Mouse (Mus musculus) limb, embryonic 10.5 days (tissue): ENCODE measurements around the gene Aldh1a2. TPM values are rescaled to one million over a fixed set of nuclear protein-coding genes. Genes with fewer than 3 reads are reported as not detected.

ENCODE experiments used
- DNase-seq: peaks from one replicate; pipeline ENCODE4 v3.0.0-alpha.2; 2017; ENCODE audit warnings: low spot score
- H3K27ac ChIP-seq: fragments of 300-500 bp; sonication (generic); 2 replicates; pipeline ENCODE4 v1.5.1; 2016; ENCODE audit warnings: mild to moderate bottlenecking
- H3K27me3 ChIP-seq: fragments of 300-500 bp; sonication (generic); 2 replicates; pipeline ENCODE4 v1.6.1; 2016; ENCODE audit warnings: low read depth, mild to moderate bottlenecking; ENCODE audit not compliant: poor library complexity, severe bottlenecking
- H3K36me3 ChIP-seq: fragments of 300-500 bp; sonication (generic); 2 replicates; pipeline ENCODE4 v1.6.1; 2016; ENCODE audit warnings: mild to moderate bottlenecking, moderate library complexity
- H3K4me1 ChIP-seq: fragments of 300-500 bp; sonication (generic); 2 replicates; pipeline ENCODE4 v1.6.1; 2016
- H3K4me3 ChIP-seq: fragments of 300-500 bp; sonication (generic); 2 replicates; pipeline ENCODE4 v1.5.1; 2016; ENCODE audit warnings: mild to moderate bottlenecking, moderate library complexity
- H3K9me3 ChIP-seq: fragments of 300-500 bp; sonication (generic); replicated peaks from 2 replicates; pipeline ENCODE4 v1.6.1; 2016; ENCODE audit warnings: mild to moderate bottlenecking
- WGBS: fragments of 180-500 bp; shearing (Covaris S2); methylation state at CpG from one replicate; pipeline ENCODE4 v1.1.7; 2016; 5-methylcytosine and 5-hydroxymethylcytosine counted together
- polyA plus RNA-seq: library from polyadenylated mRNA; unstranded; fragments of >200 nt; fragmentation: Nextera tagmentation; extraction: Ambion mirVana; gene quantifications from 2 replicates; pipeline ENCODE4 v1.2.1, GENCODE M21; 2016

Aldh1a2 gene
- polyA plus RNA-seq, 1 experiment from 2014 or later = 23.7 TPM

- WGBS = 95% methylated on average over 4 of the region's 4 CpGs
- Histone ChIP-seq H3K36me3 (no peaks in the 10 kb centered on the region), H3K4me3 (no peak overlapping the region), H3K4me1 (peaks cover 7% of the 10 kb centered on the region), H3K9me3 (no peaks in the 10 kb centered on the region), H3K27ac (no peak overlapping the region), H3K27me3 (no peaks in the 10 kb centered on the region)
- no peak for DNase-seq
These were observed 63.2 kb downstream of the Aldh1a2 start for GRCm38 (mm10) chr9:71278741-71279140.

- WGBS = 90% methylated on average over 7 of the region's 7 CpGs
- Histone ChIP-seq H3K4me1 (peaks cover 4% of the 10 kb centered on the region; the same call in 1 of the 2 replicates), H3K4me3 (no peak overlapping the region), H3K36me3 (no peaks in the 10 kb centered on the region), H3K27me3 (no peaks in the 10 kb centered on the region; the same call in 1 of the 2 replicates), H3K27ac (no peak overlapping the region), H3K9me3 (no peaks in the 10 kb centered on the region)
- DNase-seq = no peak
These were observed 67.6 kb downstream of the Aldh1a2 start for GRCm38 (mm10) chr9:71283156-71283555.

- no peak for DNase-seq
- Histone ChIP-seq H3K27ac (no peak overlapping the region), H3K4me1 (peaks cover 4% of the 10 kb centered on the region; the same call in 1 of the 2 replicates), H3K4me3 (no peak overlapping the region), H3K9me3 (no peaks in the 10 kb centered on the region), H3K27me3 (no peaks in the 10 kb centered on the region; the same call in 1 of the 2 replicates), H3K36me3 (no peaks in the 10 kb centered on the region)
- 91% methylated on average over 3 of the region's 3 CpGs for WGBS
These were observed 69.6 kb downstream of the Aldh1a2 start for GRCm38 (mm10) chr9:71285231-71285630.

GRCm38 (mm10) chr9:71286420-71286819 lies 70.8 kb downstream of the Aldh1a2 start:
- no peaks in the 10 kb centered on the region for H3K9me3 ChIP-seq
- no peak overlapping the region for H3K4me3 ChIP-seq
- no peaks in the 10 kb centered on the region for H3K36me3 ChIP-seq
- no peak for DNase-seq
- no peak overlapping the region for H3K27ac ChIP-seq
- WGBS = 92% methylated on average over 9 of the region's 9 CpGs
- H3K27me3 ChIP-seq = no peaks in the 10 kb centered on the region; the same call in 1 of the 2 replicates
- H3K4me1 ChIP-seq = peaks cover 4% of the 10 kb centered on the region; the same call in 1 of the 2 replicates

- Histone ChIP-seq H3K4me1 (peaks cover 4% of the 10 kb centered on the region; the same call in 1 of the 2 replicates), H3K9me3 (no peaks in the 10 kb centered on the region), H3K27me3 (peaks cover 10% of the 10 kb centered on the region; the same call in 1 of the 2 replicates), H3K27ac (no peak overlapping the region), H3K36me3 (no peaks in the 10 kb centered on the region), H3K4me3 (no peak overlapping the region)
- no peak for DNase-seq
- WGBS = 80% methylated on average over 6 of the region's 6 CpGs
These were observed 73.1 kb downstream of the Aldh1a2 start for GRCm38 (mm10) chr9:71288738-71289137.

GRCm38 (mm10) chr9:71289810-71290209 lies 74.2 kb downstream of the Aldh1a2 start:
- H3K27ac ChIP-seq = no peak overlapping the region
- H3K36me3 ChIP-seq = no peaks in the 10 kb centered on the region
- H3K27me3 ChIP-seq = peaks cover 16% of the 10 kb centered on the region; the same call in 1 of the 2 replicates
- H3K4me3 ChIP-seq = no peak overlapping the region
- H3K9me3 ChIP-seq = no peaks in the 10 kb centered on the region
- no peak for DNase-seq
- H3K4me1 ChIP-seq = peaks cover 4% of the 10 kb centered on the region; the same call in 1 of the 2 replicates
- 88% methylated on average over 3 of the region's 3 CpGs for WGBS

- H3K27ac ChIP-seq = no peak overlapping the region
- H3K4me3 ChIP-seq = no peak overlapping the region
- peaks cover 9% of the 10 kb centered on the region for H3K4me1 ChIP-seq
- no peaks in the 10 kb centered on the region for H3K9me3 ChIP-seq
- no peak for DNase-seq
- WGBS = 93% methylated on average over 1 of the region's 1 CpGs
- H3K36me3 ChIP-seq = no peaks in the 10 kb centered on the region
- peaks cover 21% of the 10 kb centered on the region; the same call in 1 of the 2 replicates for H3K27me3 ChIP-seq
These were observed 75.1 kb downstream of the Aldh1a2 start for GRCm38 (mm10) chr9:71290730-71291129.

- Histone ChIP-seq H3K4me3 (no peak overlapping the region), H3K27ac (no peak overlapping the region), H3K9me3 (no peaks in the 10 kb centered on the region), H3K27me3 (peaks cover 27% of the 10 kb centered on the region; the same call in 1 of the 2 replicates), H3K4me1 (peaks cover 14% of the 10 kb centered on the region), H3K36me3 (no peaks in the 10 kb centered on the region)
- 59% methylated on average over 8 of the region's 8 CpGs for WGBS
- no peak for DNase-seq
These were observed 79.9 kb downstream of the Aldh1a2 start for GRCm38 (mm10) chr9:71295501-71295900.

GRCm38 (mm10) chr9:71303594-71303993 lies 88.0 kb downstream of the Aldh1a2 start:
- H3K27ac ChIP-seq = no peak overlapping the region
- DNase-seq = no peak
- 54% methylated on average over 2 of the region's 2 CpGs for WGBS
- peaks cover 17% of the 10 kb centered on the region; the same call in 1 of the 2 replicates for H3K27me3 ChIP-seq
- no peaks in the 10 kb centered on the region for H3K36me3 ChIP-seq
- H3K4me3 ChIP-seq = no peak overlapping the region
- peaks cover 20% of the 10 kb centered on the region for H3K4me1 ChIP-seq
- H3K9me3 ChIP-seq = no peaks in the 10 kb centered on the region

- Histone ChIP-seq H3K27ac (no peak overlapping the region; the same call in 1 of the 2 replicates), H3K4me3 (no peak overlapping the region), H3K27me3 (peaks cover 51% of the 10 kb centered on the region), H3K4me1 (peaks cover 22% of the 10 kb centered on the region), H3K36me3 (no peaks in the 10 kb centered on the region), H3K9me3 (no peaks in the 10 kb centered on the region)
- no peak for DNase-seq
- 72% methylated on average over 9 of the region's 9 CpGs for WGBS
These were observed 91.7 kb downstream of the Aldh1a2 start for GRCm38 (mm10) chr9:71307106-71307789.

GRCm38 (mm10) chr9:71315960-71316359 lies 100.4 kb downstream of the Aldh1a2 start:
- H3K4me3 ChIP-seq = no peak overlapping the region
- no peak overlapping the region for H3K27ac ChIP-seq
- no peaks in the 10 kb centered on the region for H3K4me1 ChIP-seq
- DNase-seq = no peak
- WGBS = 87% methylated on average over 3 of the region's 3 CpGs
- H3K36me3 ChIP-seq = no peaks in the 10 kb centered on the region
- no peaks in the 10 kb centered on the region for H3K9me3 ChIP-seq
- peaks cover 58% of the 10 kb centered on the region for H3K27me3 ChIP-seq

GRCm38 (mm10) chr9:71317096-71317920 lies 101.7 kb downstream of the Aldh1a2 start:
- H3K4me1 ChIP-seq = peaks cover 12% of the 10 kb centered on the region
- H3K36me3 ChIP-seq = no peaks in the 10 kb centered on the region
- H3K9me3 ChIP-seq = no peaks in the 10 kb centered on the region
- WGBS = 88% methylated on average over 11 of the region's 11 CpGs
- H3K4me3 ChIP-seq = no peak overlapping the region
- peaks cover 56% of the 10 kb centered on the region for H3K27me3 ChIP-seq
- H3K27ac ChIP-seq = no peak overlapping the region
- DNase-seq = no peak

GRCm38 (mm10) chr9:71317921-71318241 lies 102.3 kb downstream of the Aldh1a2 start:
- Histone ChIP-seq H3K4me1 (peaks cover 12% of the 10 kb centered on the region), H3K36me3 (no peaks in the 10 kb centered on the region), H3K27me3 (peaks cover 50% of the 10 kb centered on the region), H3K4me3 (no peak overlapping the region), H3K9me3 (no peaks in the 10 kb centered on the region), H3K27ac (no peak overlapping the region)
- 86% methylated on average over 3 of the region's 3 CpGs for WGBS
- DNase-seq = no peak
